Mouse (Mus musculus) CH12.LX (cell line): ENCODE measurements around the gene Efhd2.

Experiments used
- EP300 ChIP-seq: IDR thresholded peaks from 2 replicates; pipeline ENCODE4 v1.6.1; 2011; ENCODE audit warnings: low read length, improper control_type of control experiment
- HCFC1 ChIP-seq: IDR thresholded peaks from 2 replicates; pipeline ENCODE4 v1.6.1; 2012; ENCODE audit warnings: low read depth, mild to moderate bottlenecking, inconsistent platforms, low read length, improper control_type of control experiment
- MAX ChIP-seq: IDR thresholded peaks from 2 replicates; pipeline ENCODE4 v1.6.1; 2011; ENCODE audit warnings: low read length, improper control_type of control experiment
- POLR2A ChIP-seq: IDR thresholded peaks from 2 replicates; pipeline ENCODE4 v1.6.1; 2011; ENCODE audit warnings: low read depth, mild to moderate bottlenecking, improper control_type of control experiment, low read length
- USF2 ChIP-seq: conservative IDR thresholded peaks from 2 replicates; pipeline ENCODE4 v1.6.1; 2011; ENCODE audit warnings: low read depth, low read length, improper control_type of control experiment

DNA sequence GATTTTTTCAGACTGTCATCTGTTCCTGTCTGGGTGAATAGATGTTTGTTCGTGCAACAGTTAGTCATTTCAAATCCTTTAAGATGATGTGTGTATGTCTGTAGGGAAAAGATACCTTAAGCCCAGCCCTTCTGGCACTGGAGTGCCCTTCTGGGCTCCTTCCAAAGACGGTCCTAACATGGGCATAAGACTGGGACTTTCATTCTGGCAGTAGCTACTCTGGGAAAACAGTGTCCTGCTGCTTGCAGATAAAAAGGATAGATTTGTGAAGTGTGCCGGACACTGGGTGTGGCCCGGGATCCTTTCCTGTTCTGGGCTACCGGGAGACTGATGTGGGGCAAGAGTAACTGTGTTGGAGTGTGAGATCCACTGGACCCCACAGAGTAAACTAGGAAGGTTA lies 7.2 kb upstream of the Efhd2 start:
- TF ChIP-seq HCFC1 (no peak), MAX (no peak), USF2 (no peak), EP300 (no peak), POLR2A (no peak)
